Mouse (Mus musculus) C2C12 (cell line): Measurements from ENCODE around the gene Grik4.

Experiments used
- CEBPB ChIP-seq: IDR thresholded peaks from one replicate; pipeline ENCODE4 v1.6.1; 2011; ENCODE audit warnings: low read depth, mild to moderate bottlenecking, control low read depth, moderate library complexity
- CTCF ChIP-seq: IDR thresholded peaks from one replicate; pipeline ENCODE4 v1.5.1; 2011; ENCODE audit not compliant: control insufficient read depth, insufficient read depth, insufficient read length
- FOSL1 ChIP-seq: IDR thresholded peaks from one replicate; pipeline ENCODE4 v1.8.0; 2011; ENCODE audit warnings: mild to moderate bottlenecking, low read length; ENCODE audit not compliant: poor library complexity, insufficient read depth, severe bottlenecking
- MAX ChIP-seq: IDR thresholded peaks from one replicate; pipeline ENCODE4 v1.6.1; 2011; ENCODE audit warnings: mild to moderate bottlenecking, control low read depth
- MYOD1 ChIP-seq: IDR thresholded peaks from one replicate; pipeline ENCODE4 v1.6.1; 2011; ENCODE audit warnings: low read depth; ENCODE audit not compliant: control insufficient read depth, insufficient read length
- MYOG ChIP-seq: IDR thresholded peaks from one replicate; pipeline ENCODE4 v1.6.1; 2011; ENCODE audit not compliant: control insufficient read depth, insufficient read length; ENCODE audit errors: extremely low read depth
- USF1 ChIP-seq: IDR thresholded peaks from one replicate; pipeline ENCODE4 v1.6.1; 2011; ENCODE audit warnings: low read depth, mild to moderate bottlenecking, control low read depth, moderate library complexity

DNA sequence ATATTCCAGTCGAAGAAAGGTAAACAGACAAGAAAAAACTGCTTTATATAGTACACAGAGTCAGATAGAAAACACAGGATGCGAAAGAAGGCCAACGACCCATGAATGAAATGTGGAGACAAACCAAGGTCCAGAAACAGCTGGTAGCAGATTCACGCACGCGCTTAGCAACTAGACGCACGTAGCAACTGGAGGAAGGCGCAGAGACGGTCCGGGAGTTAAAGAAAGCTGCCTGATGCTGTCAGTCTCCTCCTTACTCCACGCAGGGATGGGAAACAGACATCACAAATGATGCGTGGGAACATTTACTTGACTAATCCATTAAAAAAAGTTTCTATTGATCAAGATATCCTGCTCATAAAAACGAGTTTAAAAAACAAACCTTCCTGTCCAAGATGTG lies 426.1 kb downstream of the Grik4 start:
- TF ChIP-seq CTCF: no peak
- no peak for TF ChIP-seq MYOD1
- no peak for TF ChIP-seq MAX
- TF ChIP-seq MYOG: no peak
- no peak for TF ChIP-seq FOSL1
- no peak for TF ChIP-seq CEBPB
- TF ChIP-seq USF1: no peak
